Mouse (Mus musculus) adipose tissue, adult 10 weeks (tissue): ENCODE results near the gene Nat8. TPM values are rescaled to one million over a fixed set of nuclear protein-coding genes. Genes with fewer than 3 reads are reported as not detected.

Experiments
- polyA plus RNA-seq: library from polyadenylated mRNA; stranded (reverse); fragments of 350-450 nt; fragmentation: Illumina TruSeq; extraction: RNeasy Lipid Tissue Mini Kit (QIAGEN cat#74804); gene quantifications from one replicate; pipeline ENCODE4 v1.2.3, GENCODE M21; 2014; ENCODE audit warnings: low read depth, low replicate concordance

Nat8 gene
- 0.57 TPM for polyA plus RNA-seq

GRCm38 (mm10) chr6:85831796-85832321 is at the start of gene Nat8:
Gene Nat8, minus strand, starts transcription at chr6:85832082.

GRCm38 (mm10) chr6:85869006-85869405 is 37.1 kb upstream of the Nat8 start, which contains the start of gene Nat8f2:
Gene Nat8f2, minus strand, starts transcription at chr6:85869158.

GRCm38 (mm10) chr6:85820837-85821236 is 11.0 kb downstream of the Nat8 start, which contains the start of the genes Nat8f6 and Nat8f5:
Gene Nat8f6, minus strand, starts transcription at chr6:85820954.
Gene Nat8f5, minus strand, starts transcription at chr6:85820972.

Other genes with a start within 250 kb of the Nat8 start
- gene Alms1, start 244.6 kb downstream of the Nat8 start, polyA plus RNA-seq = 2.1 TPM
- gene Nat8f7, start 118.9 kb downstream of the Nat8 start, polyA plus RNA-seq = not detected
- 0.27 TPM for gene Nat8f3, start 66.3 kb downstream of the Nat8 start, polyA plus RNA-seq
- gene Nat8f6, start 11.1 kb downstream of the Nat8 start, polyA plus RNA-seq = not detected
- gene Nat8f5, start 11.1 kb downstream of the Nat8 start, polyA plus RNA-seq = not detected
- 0.24 TPM for gene Nat8f2, start 37.1 kb upstream of the Nat8 start, polyA plus RNA-seq
- 5.7 TPM for gene Nat8f4, start 72.8 kb upstream of the Nat8 start, polyA plus RNA-seq
- gene Tprkb, start 79.8 kb upstream of the Nat8 start, polyA plus RNA-seq = 21.5 TPM
- 14.0 TPM for gene Nat8f1, start 83.6 kb upstream of the Nat8 start, polyA plus RNA-seq
- gene Dusp11, start 129.6 kb upstream of the Nat8 start, polyA plus RNA-seq = 61.4 TPM
- not detected for gene Figla, start 184.1 kb upstream of the Nat8 start, polyA plus RNA-seq
- 0.14 TPM for gene Add2, start 196.6 kb upstream of the Nat8 start, polyA plus RNA-seq